Mouse (Mus musculus): ENCODE results near the gene Twsg1.

- no peak for TF ChIP-seq POLR2A (IDR thresholded peaks at IDR 0.05; ENCODE audit: extremely low read depth, insufficient read depth, low read length)
- TF ChIP-seq CTCF (IDR thresholded peaks at IDR 0.05; ENCODE audit: low read depth, low read length): no peak
Observed at GRCm38 (mm10) chr17:65950183-65950582, 843 bp downstream of the Twsg1 start.

Data from liver, adult 2 months (tissue).